Mouse (Mus musculus) C2C12 (cell line): Measurements from ENCODE around the gene Asxl1.

Source experiments
- CTCF ChIP-seq: IDR thresholded peaks from one replicate; pipeline ENCODE4 v1.5.1; 2011; ENCODE audit not compliant: control insufficient read depth, insufficient read depth, insufficient read length
- FOSL1 ChIP-seq: IDR thresholded peaks from one replicate; pipeline ENCODE4 v1.8.0; 2011; ENCODE audit warnings: mild to moderate bottlenecking, low read length; ENCODE audit not compliant: poor library complexity, insufficient read depth, severe bottlenecking
- MAX ChIP-seq: IDR thresholded peaks from one replicate; pipeline ENCODE4 v1.6.1; 2011; ENCODE audit warnings: mild to moderate bottlenecking, control low read depth
- MYOG ChIP-seq: IDR thresholded peaks from one replicate; pipeline ENCODE4 v1.6.1; 2011; ENCODE audit not compliant: control insufficient read depth, insufficient read length; ENCODE audit errors: extremely low read depth
- USF1 ChIP-seq: IDR thresholded peaks from one replicate; pipeline ENCODE4 v1.6.1; 2011; ENCODE audit warnings: low read depth, mild to moderate bottlenecking, control low read depth, moderate library complexity

- no peak for TF ChIP-seq CTCF
- TF ChIP-seq MAX: no peak
- TF ChIP-seq USF1: no peak
- no peak for TF ChIP-seq MYOG
- no peak for TF ChIP-seq FOSL1
Observed at GRCm38 (mm10) chr2:153422051-153422450, 76.4 kb downstream of the Asxl1 start.
